Mouse (Mus musculus) heart, embryonic 14.5 days (tissue): ENCODE measurements around the gene Phactr2. TPM values are rescaled to one million over a fixed set of nuclear protein-coding genes. Genes with fewer than 3 reads are reported as not detected.

ENCODE experiments used
- ATAC-seq: fragments of 200-750 bp; cut with Nextera tagmentation; 2 replicates; pipeline ENCODE4 v1.8.0; 2017; ENCODE audit warnings: low read depth, moderate TSS enrichment; ENCODE audit not compliant: insufficient number of reproducible peaks, insufficient read depth, low FRiP score
- H3K27ac ChIP-seq, 2 experiments: fragments of 200-500 bp in 1 of 2; fragments of 300-500 bp in 1 of 2; sonication (generic) in 1 of 2; replicated peaks in 1 of 2; 2 replicates each; pipeline ENCODE4 v1.5.1; 2012 to 2014; ENCODE audit warnings: low read depth in 2 of 2, low read length in 2 of 2, control low read depth in 1 of 2, mild to moderate bottlenecking in 1 of 2, mixed read lengths in 1 of 2; ENCODE audit not compliant: control insufficient read depth in 1 of 2, insufficient read depth in 1 of 2
- H3K27me3 ChIP-seq: fragments of 300-500 bp; sonication (generic); 2 replicates; pipeline ENCODE4 v1.6.1; 2014; ENCODE audit warnings: mild to moderate bottlenecking, low read length, control low read depth; ENCODE audit not compliant: control insufficient read depth, insufficient read depth
- H3K36me3 ChIP-seq: fragments of 300-500 bp; sonication (generic); 2 replicates; pipeline ENCODE4 v1.6.1; 2014; ENCODE audit warnings: mild to moderate bottlenecking, control low read depth, low read length, mixed read lengths; ENCODE audit not compliant: control insufficient read depth, insufficient read depth
- H3K4me1 ChIP-seq, 2 experiments: fragments of 200-500 bp in 1 of 2; fragments of 300-500 bp in 1 of 2; sonication (generic) in 1 of 2; 2 replicates each; pipeline ENCODE4 v1.6.1; 2012 to 2014; ENCODE audit warnings: low read length in 2 of 2, control low read depth in 1 of 2, mixed read lengths in 1 of 2; ENCODE audit not compliant: control insufficient read depth in 2 of 2, insufficient read depth in 2 of 2
- H3K4me2 ChIP-seq: fragments of 300-500 bp; sonication (generic); 2 replicates; pipeline ENCODE4 v1.6.1; 2014; ENCODE audit warnings: mild to moderate bottlenecking, low read length
- H3K4me3 ChIP-seq, 2 experiments: fragments of 200-500 bp in 1 of 2; fragments of 300-500 bp in 1 of 2; sonication (generic) in 1 of 2; 2 replicates each; pipeline ENCODE4 v1.5.1; 2012 to 2014; ENCODE audit warnings: low read length in 2 of 2, mild to moderate bottlenecking in 2 of 2, control low read depth in 1 of 2, low read depth in 1 of 2, moderate library complexity in 1 of 2; ENCODE audit not compliant: control insufficient read depth in 1 of 2, insufficient read depth in 1 of 2
- H3K9ac ChIP-seq: fragments of 300-500 bp; sonication (generic); 2 replicates; pipeline ENCODE4 v1.6.1; 2014; ENCODE audit warnings: mild to moderate bottlenecking, low read length
- H3K9me3 ChIP-seq: fragments of 300-500 bp; sonication (generic); 2 replicates; pipeline ENCODE4 v1.6.1; 2016; ENCODE audit warnings: low read length, control low read depth; ENCODE audit not compliant: control insufficient read depth
- WGBS: fragments of 180-500 bp; shearing (Covaris S2); extraction: QIAGEN DNeasy Blood & Tissue Kit; methylation state at CpG from one replicate; pipeline ENCODE4 v1.1.7; 2014; 5-methylcytosine and 5-hydroxymethylcytosine counted together
- polyA plus RNA-seq: library from polyadenylated mRNA; unstranded; fragments of >200 nt; fragmentation: Nextera tagmentation; extraction: Ambion mirVana; gene quantifications from 2 replicates; pipeline ENCODE4 v1.2.1, GENCODE M21; 2014

Gene Phactr2
- polyA plus RNA-seq, 1 experiment from 2014 or later: 80.1 TPM

DNA sequence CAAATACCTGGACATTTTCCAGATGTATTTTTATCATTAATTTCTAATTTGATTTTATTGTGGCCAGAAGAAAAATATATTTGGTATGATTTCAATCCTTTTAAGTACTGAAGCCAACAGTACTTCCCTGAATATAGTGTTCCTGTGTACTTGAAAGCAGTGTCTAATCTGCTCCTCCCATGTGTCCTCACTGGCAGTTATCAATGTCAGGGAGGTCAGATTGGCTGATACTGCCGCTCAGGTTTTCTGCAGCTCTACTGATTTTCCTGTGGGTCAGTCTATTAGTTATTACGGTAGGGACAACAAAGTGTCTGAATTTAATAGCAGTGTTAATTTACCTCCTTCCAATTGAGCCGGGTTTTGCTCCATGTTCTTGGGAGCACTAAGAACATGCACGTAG is 312.2 kb downstream of the Phactr2 start:
- Histone ChIP-seq H3K27ac (no peak overlapping the region; a peak in 1 of 4 replicates), H3K9ac (no peak overlapping the region), H3K4me1 (peaks cover 5 to 14% of the 10 kb centered on the region in 2 experiments), H3K27me3 (no peaks in the 10 kb centered on the region), H3K9me3 (0 out of 2 replicates have a peak, but pooled peaks cover 5% of the 10 kb centered on the region), H3K4me3 (no peak overlapping the region), H3K4me2 (peak overlapping the region; percentile 27; the same call in 1 of the 2 replicates), H3K36me3 (no peaks in the 10 kb centered on the region)
- ATAC-seq: no peak
- 14% methylated on average over 4 of the region's 4 CpGs for WGBS

DNA sequence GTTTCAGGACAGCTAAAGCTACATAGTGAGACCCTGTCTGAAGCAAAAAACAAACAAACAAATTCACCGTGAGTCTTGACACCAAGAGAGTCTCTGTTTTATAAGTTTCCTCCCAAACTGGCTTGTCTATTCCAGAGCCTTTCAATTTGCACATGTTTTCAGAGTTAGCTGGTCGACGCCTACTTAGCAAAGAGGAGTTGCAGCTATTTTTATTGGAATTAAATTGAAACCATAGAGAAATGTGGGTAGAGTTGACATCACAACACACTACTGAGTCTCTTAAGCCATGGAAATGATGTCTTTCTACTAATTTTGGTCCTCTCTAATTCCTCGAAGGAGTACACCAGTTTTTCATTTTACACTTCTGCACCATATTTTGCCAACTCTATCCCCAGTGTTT is 313.3 kb downstream of the Phactr2 start:
- Histone ChIP-seq H3K27me3 (no peaks in the 10 kb centered on the region), H3K4me3 (no peak overlapping the region), H3K9ac (no peak overlapping the region), H3K4me2 (no peak overlapping the region), H3K9me3 (0 out of 2 replicates have a peak, but pooled peaks cover 5% of the 10 kb centered on the region), H3K27ac (no peak overlapping the region), H3K36me3 (no peaks in the 10 kb centered on the region), H3K4me1 (peaks cover 5 to 14% of the 10 kb centered on the region in 2 experiments)
- no peak for ATAC-seq
- WGBS: 94% methylated on average over 4 of the region's 4 CpGs

Other genes starting within 250 kb of the Phactr2 start
- 87.8 and 103 TPM in 2 replicates for gene Fuca2, start 25.1 kb upstream of the Phactr2 start, polyA plus RNA-seq
- gene Adat2, start 78.5 kb upstream of the Phactr2 start, polyA plus RNA-seq: 4.1 TPM in 2 replicates
- 26.2 and 28.2 TPM in 2 replicates for gene Pex3, start 78.7 kb upstream of the Phactr2 start, polyA plus RNA-seq